Mouse (Mus musculus): Measurements from ENCODE around the gene Ebf3. TPM values are rescaled to one million over a fixed set of nuclear protein-coding genes. Genes with fewer than 3 reads are reported as not detected.

The Ebf3 gene
- total RNA-seq, 2 experiments from 2014 or later = 0.08 TPM; not detected in 1

- no peak for ATAC-seq (replicated peaks; ENCODE audit: low FRiP score, poor library complexity, severe bottlenecking)
Measured at GRCm38 (mm10) chr7:137312933-137313182, 1.4 kb downstream of the Ebf3 start.

- no peak for ATAC-seq (replicated peaks; ENCODE audit: low FRiP score, poor library complexity, severe bottlenecking)
Measured at GRCm38 (mm10) chr7:137312166-137312932, 1.9 kb downstream of the Ebf3 start.

- no peak for ATAC-seq (replicated peaks; ENCODE audit: low FRiP score, poor library complexity, severe bottlenecking)
Measured at GRCm38 (mm10) chr7:137311341-137312110, 2.7 kb downstream of the Ebf3 start.

GRCm38 (mm10) chr7:137310876-137311275 is 3.4 kb downstream of the Ebf3 start:
- ATAC-seq (replicated peaks; ENCODE audit: low FRiP score, poor library complexity, severe bottlenecking) = no peak

- ATAC-seq (replicated peaks; ENCODE audit: low FRiP score, poor library complexity, severe bottlenecking) = no peak
Measured at GRCm38 (mm10) chr7:137310091-137310761, 4.0 kb downstream of the Ebf3 start.

- ATAC-seq (replicated peaks; ENCODE audit: low FRiP score, poor library complexity, severe bottlenecking) = no peak
Measured at GRCm38 (mm10) chr7:137309071-137310066, 4.9 kb downstream of the Ebf3 start.

- ATAC-seq (replicated peaks; ENCODE audit: low FRiP score, poor library complexity, severe bottlenecking) = no peak
Measured at GRCm38 (mm10) chr7:137308061-137309060, 5.9 kb downstream of the Ebf3 start.

- ATAC-seq (replicated peaks; ENCODE audit: low FRiP score, poor library complexity, severe bottlenecking) = no peak
Measured at GRCm38 (mm10) chr7:137307131-137307530, 7.1 kb downstream of the Ebf3 start.

GRCm38 (mm10) chr7:137306127-137306526 is 8.1 kb downstream of the Ebf3 start:
- no peak for ATAC-seq (replicated peaks; ENCODE audit: low FRiP score, poor library complexity, severe bottlenecking)

GRCm38 (mm10) chr7:137303776-137304171 is 10.5 kb downstream of the Ebf3 start:
- ATAC-seq (replicated peaks; ENCODE audit: low FRiP score, poor library complexity, severe bottlenecking) = no peak

- no peak for ATAC-seq (replicated peaks; ENCODE audit: low FRiP score, poor library complexity, severe bottlenecking)
Measured at GRCm38 (mm10) chr7:137302961-137303775, 11.1 kb downstream of the Ebf3 start.

- ATAC-seq (replicated peaks; ENCODE audit: low FRiP score, poor library complexity, severe bottlenecking) = no peak
Measured at GRCm38 (mm10) chr7:137302161-137302560, 12.1 kb downstream of the Ebf3 start.

- no peak for ATAC-seq (replicated peaks; ENCODE audit: low FRiP score, poor library complexity, severe bottlenecking)
Measured at GRCm38 (mm10) chr7:137301329-137301751, 12.9 kb downstream of the Ebf3 start.

GRCm38 (mm10) chr7:137300826-137301225 is 13.4 kb downstream of the Ebf3 start:
- no peak for ATAC-seq (replicated peaks; ENCODE audit: low FRiP score, poor library complexity, severe bottlenecking)

- ATAC-seq (replicated peaks; ENCODE audit: low FRiP score, poor library complexity, severe bottlenecking) = no peak
Measured at GRCm38 (mm10) chr7:137300169-137300568, 14.1 kb downstream of the Ebf3 start.

GRCm38 (mm10) chr7:137297594-137298381 is 16.5 kb downstream of the Ebf3 start:
- ATAC-seq (replicated peaks; ENCODE audit: low FRiP score, poor library complexity, severe bottlenecking) = no peak

GRCm38 (mm10) chr7:137297131-137297530 is 17.1 kb downstream of the Ebf3 start:
- ATAC-seq (replicated peaks; ENCODE audit: low FRiP score, poor library complexity, severe bottlenecking) = no peak
